Mouse (Mus musculus): ENCODE measurements around the gene Stk39. TPM values are rescaled to one million over a fixed set of nuclear protein-coding genes. Genes with fewer than 3 reads are reported as not detected.
A peak's percentile ranks its signal among the peaks of the same experiment; 100 is the strongest.
"Not testable (repeated sequence)": the region's sequence is repeated elsewhere in the genome, so short reads cannot be mapped to it uniquely, and the experiment has no call there.

Gene Stk39
- polyA plus RNA-seq, 2 experiments from 2014 or later = 10.6 to 13.9 TPM

GRCm38 (mm10) chr2:68283021-68283548 is 189.0 kb downstream of the Stk39 start:
- no peak for ATAC-seq

DNA sequence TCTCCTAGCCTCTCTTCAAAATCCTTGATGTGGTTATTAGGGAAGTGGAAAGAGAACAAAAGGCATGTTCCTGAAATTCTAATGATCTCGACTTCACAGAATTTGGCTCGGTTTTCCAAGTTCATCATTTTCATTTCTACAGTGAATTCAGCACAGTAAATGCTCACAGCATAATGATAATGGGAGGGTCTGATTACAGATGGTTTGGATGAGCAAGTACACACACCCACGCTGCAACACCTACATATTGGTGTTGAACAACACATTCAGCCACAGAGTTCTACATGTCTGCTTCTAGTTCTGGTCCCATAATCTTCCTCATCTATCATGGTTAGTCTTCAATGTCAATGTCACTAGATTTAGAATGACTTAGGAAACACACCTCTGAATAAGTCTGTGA is 190.5 kb downstream of the Stk39 start:
- ATAC-seq = no peak

- ATAC-seq = no peak
Measured at GRCm38 (mm10) chr2:68271301-68271700, 200.8 kb downstream of the Stk39 start.

GRCm38 (mm10) chr2:68270836-68271235 is 201.2 kb downstream of the Stk39 start:
- ATAC-seq = no peak

DNA sequence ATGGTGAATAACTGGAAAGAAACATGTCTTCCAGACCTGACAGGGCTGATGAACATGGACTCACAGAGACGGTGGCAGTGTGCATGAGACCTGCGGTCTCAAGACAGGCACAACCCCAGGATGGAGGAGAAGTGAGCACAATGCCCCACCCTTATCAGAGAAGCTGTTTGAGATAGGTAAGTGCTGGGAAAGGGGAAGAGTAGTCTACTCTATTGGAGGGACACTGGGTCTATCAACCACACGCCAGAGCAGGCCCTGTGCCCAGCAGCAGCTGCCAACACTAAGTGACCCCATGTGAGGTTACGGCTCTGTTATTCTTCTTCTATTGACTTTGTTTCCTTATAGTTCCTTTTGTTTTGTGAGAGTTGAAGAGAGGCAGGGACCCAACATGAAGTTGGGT is 202.4 kb downstream of the Stk39 start:
- ATAC-seq = no peak

- no peak for ATAC-seq
Measured at GRCm38 (mm10) chr2:68264826-68265225, 207.2 kb downstream of the Stk39 start.

GRCm38 (mm10) chr2:68260911-68261310 is 211.2 kb downstream of the Stk39 start:
- ATAC-seq = no peak

DNA sequence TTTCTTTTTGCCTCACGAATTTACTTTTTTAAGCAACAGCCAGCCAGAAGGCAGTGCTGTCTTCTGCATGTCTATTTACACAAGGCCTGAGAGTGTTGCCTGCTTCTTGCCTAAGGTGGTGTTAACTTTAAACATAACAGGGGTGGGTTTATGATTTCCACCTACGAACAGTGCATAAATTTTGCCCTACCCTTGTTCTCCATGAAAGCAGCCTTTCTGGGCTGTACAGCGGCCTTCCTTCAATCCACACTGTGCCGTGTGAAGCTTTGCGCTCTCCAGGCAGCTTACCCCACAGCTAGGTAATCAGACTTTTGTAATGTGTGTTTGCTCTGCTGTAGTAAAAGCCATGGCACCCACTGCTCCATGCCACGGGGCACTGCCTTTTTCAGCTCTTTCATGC is 214.5 kb downstream of the Stk39 start:
- ATAC-seq = no peak

- no peak for ATAC-seq
Measured at GRCm38 (mm10) chr2:68256472-68256871, 215.6 kb downstream of the Stk39 start.

DNA sequence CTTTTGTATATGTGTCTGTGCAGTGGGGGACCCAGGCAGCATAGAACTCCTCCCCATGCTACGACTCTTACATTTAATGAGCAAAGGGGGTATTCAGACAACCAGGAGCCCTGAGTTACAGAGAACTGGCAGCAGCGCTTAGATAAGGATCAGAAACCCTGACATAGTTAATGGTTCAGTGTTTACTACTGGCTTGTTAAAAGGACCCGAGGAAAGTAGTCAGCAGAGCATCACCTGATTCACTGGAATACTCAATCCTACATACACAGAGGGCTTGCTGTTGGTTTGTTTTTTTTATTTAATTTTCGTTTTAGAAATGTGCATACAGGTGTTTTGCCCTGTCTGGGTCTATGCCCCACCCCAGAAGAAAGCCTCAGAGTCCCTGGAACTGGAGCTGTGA is 217.3 kb downstream of the Stk39 start:
- ATAC-seq = no peak

DNA sequence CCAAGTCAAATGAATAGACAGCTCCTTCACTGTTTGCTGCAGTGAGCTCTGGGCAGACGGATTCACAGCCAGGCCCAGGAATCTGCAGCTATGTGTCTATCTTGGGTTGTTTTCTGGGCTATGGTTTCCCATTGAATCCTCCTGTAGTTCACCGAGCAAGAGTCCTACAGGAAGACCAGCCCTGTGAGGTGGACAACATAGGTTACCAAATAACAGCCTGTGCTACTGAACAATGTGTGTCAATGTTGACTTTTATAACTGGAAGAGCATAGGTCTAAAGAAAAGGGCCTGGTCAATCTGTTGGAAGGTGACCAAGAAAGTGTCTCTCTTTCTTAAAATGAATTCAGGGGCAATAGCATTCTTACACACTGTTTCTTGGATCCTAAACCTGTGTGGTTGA is 218.8 kb downstream of the Stk39 start:
- no peak for ATAC-seq

- ATAC-seq = no peak
Measured at GRCm38 (mm10) chr2:68252048-68252758, 219.9 kb downstream of the Stk39 start.

GRCm38 (mm10) chr2:68250897-68251296 is 221.2 kb downstream of the Stk39 start:
- no peak for ATAC-seq

GRCm38 (mm10) chr2:68249855-68250424 is 222.1 kb downstream of the Stk39 start:
- ATAC-seq = peak; percentile 37

DNA sequence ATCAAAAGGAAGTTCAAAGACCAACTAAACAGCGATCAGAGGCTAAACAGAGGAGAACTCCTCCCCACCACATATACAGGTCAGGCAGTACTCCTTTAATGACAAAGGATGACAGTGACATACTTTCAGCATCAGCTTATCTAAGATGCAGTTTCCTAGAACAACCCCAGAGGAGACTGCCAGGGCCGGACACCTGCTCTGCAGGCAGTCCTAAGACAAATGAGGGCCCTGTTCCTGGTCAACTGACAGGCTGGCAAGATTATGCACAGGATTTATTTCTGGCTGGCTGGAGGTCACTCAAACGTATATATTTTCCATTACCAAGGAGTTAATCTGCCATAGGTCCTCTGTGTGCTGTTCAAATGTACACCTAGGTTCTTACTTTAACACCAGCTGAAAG is 225.8 kb downstream of the Stk39 start:
- ATAC-seq = no peak

DNA sequence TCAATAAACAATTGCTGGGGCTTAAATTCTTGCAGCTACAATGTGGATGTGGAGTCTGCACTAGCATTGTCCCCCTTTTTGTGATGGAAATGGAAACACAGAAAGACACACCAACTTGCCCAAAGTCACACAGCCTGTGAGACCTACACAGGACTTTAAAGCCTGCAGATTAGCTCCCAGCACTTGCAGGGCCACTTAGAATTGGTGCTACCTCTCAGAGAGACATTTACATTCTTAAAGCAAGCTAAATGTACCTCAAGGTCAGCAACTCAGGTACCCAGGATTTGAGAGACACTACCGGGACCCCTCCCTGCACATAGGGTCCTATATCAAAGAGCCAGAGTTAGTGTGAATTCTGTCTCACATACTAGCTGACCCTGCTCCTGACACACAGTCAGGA is 227.5 kb downstream of the Stk39 start:
- ATAC-seq = no peak

- no peak for ATAC-seq
Measured at GRCm38 (mm10) chr2:68243879-68244553, 228.1 kb downstream of the Stk39 start.

DNA sequence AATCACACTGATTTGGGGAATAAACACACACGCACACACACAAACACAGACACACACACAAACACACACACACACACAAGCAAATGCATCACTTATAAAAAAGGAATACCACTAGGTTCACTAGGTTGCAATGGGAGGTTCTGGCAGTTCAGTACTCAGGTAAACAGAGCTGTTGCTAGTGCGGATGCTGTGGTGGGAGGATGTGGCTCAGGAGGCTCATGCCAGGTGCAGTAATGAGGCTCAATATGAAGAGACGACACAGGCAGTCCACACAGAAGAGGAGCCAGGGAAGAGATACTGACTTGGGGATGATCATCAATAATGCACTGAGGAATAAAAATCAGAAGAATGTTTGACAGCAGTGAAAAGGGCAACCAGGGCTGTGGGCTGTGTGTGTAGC is 228.8 kb downstream of the Stk39 start:
- ATAC-seq = peak; percentile 76

DNA sequence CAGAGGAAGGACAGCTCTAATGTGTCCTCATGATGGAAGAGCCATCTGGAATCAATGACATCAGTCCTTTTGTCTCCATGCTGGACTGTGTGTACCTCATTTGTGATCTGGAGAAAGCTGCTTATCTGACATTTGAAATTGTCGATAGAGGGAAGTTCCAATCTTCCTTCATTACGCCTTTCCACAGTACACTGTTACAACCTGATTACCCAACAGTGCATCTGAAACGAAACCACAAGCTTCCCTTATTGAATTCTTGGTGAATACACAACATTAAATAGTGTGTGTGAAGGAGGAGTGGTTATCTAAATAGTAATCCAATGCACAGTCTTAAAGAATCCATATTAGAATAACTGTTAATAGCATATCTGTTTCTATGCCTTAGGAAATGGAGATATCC is 230.0 kb downstream of the Stk39 start:
- no peak for ATAC-seq

DNA sequence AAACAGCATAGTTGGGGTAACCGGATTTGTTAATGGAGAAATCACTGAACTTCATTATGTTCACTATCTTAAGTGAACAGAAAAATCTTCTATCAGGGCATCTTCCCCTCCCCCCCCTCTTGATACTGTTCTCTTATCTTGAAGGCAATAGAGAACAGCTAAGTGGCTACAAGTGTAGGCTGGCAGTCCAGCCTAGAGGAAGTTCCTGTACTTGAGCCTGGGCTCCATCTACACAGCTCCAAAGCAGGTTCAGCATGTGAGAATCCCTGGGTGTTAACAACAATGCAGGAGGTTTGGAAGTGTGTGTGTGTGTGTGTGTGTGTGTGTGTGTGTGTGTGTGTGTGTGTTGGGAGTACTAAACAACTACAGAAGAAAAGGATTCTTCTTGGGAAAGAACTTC is 230.4 kb downstream of the Stk39 start:
- ATAC-seq = no peak

DNA sequence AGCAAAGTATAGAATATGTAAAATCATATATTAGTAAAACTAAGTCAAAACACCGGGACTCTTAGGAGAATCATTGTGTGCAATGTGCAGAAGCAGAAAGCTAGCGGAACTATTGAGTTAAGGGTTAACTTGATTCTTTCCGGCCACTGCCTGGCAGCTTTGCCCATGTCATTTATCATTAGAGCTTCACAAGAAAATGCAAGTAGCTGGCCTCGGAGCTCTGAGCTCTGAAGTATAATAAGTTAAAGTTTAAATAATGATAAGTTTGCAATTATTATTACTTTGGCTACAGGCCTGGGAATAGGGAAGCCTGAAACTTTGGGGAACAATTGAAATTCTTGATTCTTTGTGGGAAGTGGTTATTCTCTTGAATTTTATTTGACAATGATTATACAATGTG is 232.7 kb downstream of the Stk39 start:
- ATAC-seq = not testable (repeated sequence)

GRCm38 (mm10) chr2:68232929-68233328 is 239.1 kb downstream of the Stk39 start:
- ATAC-seq = no peak

- ATAC-seq = no peak
Measured at GRCm38 (mm10) chr2:68229872-68230271, 242.2 kb downstream of the Stk39 start.

DNA sequence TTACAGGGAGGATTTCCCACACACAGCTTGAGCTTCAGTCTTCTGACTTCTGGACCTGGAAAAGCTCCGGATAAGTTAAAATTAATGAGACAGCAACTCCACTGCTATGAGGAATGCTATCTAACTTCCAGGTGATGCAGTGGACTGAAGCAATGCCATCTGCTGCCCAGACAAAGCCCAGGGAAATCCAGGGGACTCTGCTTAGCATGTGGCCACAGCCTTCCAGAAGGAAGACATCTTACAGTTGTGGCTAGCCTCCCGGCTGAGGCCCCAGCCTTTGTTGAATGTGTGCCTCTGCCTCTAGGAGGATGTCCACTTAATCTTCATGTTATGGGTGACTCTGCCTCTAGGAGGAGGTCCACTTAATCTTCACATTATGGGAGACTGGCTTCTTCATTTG is 243.0 kb downstream of the Stk39 start:
- ATAC-seq = no peak
